Mouse (Mus musculus): ENCODE measurements around the gene C2cd2l.

- no peak for TF ChIP-seq CTCF (IDR thresholded peaks at IDR 0.05)
- no peak for TF ChIP-seq POLR2A (IDR thresholded peaks at IDR 0.05; ENCODE audit: insufficient read depth, low read depth, low read length)
- TF ChIP-seq EP300 (IDR thresholded peaks at IDR 0.05; ENCODE audit: insufficient read depth, low read depth, low read length), result no peak
These were observed 1.3 kb downstream of the C2cd2l start for GRCm38 (mm10) chr9:44318826-44319095.
